Mouse (Mus musculus): ENCODE results near the gene Rbbp8nl. TPM values are rescaled to one million over a fixed set of nuclear protein-coding genes. Genes with fewer than 3 reads are reported as not detected.

Rbbp8nl gene
- total RNA-seq, 2 experiments from 2014 or later, result not detected

GRCm38 (mm10) chr2:180290503-180290902 lies 824 bp upstream of the Rbbp8nl start:
- no peak for DNase-seq
- intact Hi-C loops (cut with DNase I), result no loop called here

- no peak for DNase-seq
- intact Hi-C loops (cut with DNase I), result no loop called here
Measured at GRCm38 (mm10) chr2:180288966-180289365, 713 bp downstream of the Rbbp8nl start.

GRCm38 (mm10) chr2:180279321-180279720 lies 10.4 kb downstream of the Rbbp8nl start:
- DNase-seq, result no peak
- intact Hi-C loops (cut with DNase I), result loop anchor here (5.0 kb wide), 1 partner anchor 153 kb away; no protein-coding TSS in a partner anchor

- intact Hi-C loops (cut with DNase I), result loop anchor here (5.0 kb wide), 1 partner anchor 154 kb away; no protein-coding TSS in a partner anchor
- DNase-seq, result no peak
Measured at GRCm38 (mm10) chr2:180277773-180278320, 11.8 kb downstream of the Rbbp8nl start.

GRCm38 (mm10) chr2:180276851-180277259 lies 12.8 kb downstream of the Rbbp8nl start:
- intact Hi-C loops (cut with DNase I), result loop anchor here (5.0 kb wide), 1 partner anchor 155 kb away; no protein-coding TSS in a partner anchor
- DNase-seq, result no peak

- DNase-seq, result no peak
- intact Hi-C loops (cut with DNase I), result loop anchor here (5.0 kb wide), 1 partner anchor 156 kb away; no protein-coding TSS in a partner anchor
Measured at GRCm38 (mm10) chr2:180276385-180276784, 13.3 kb downstream of the Rbbp8nl start.

- DNase-seq, result peak; percentile 76 to 78
- intact Hi-C loops (cut with DNase I), result loop anchor here (1.0 to 5.0 kb wide), 2 partner anchors 71 to 156 kb away; no protein-coding TSS in a partner anchor
Measured at GRCm38 (mm10) chr2:180275836-180276235, 13.8 kb downstream of the Rbbp8nl start.

- intact Hi-C loops (cut with DNase I), result no loop called here
Measured at GRCm38 (mm10) chr2:180274523-180274922, 15.2 kb downstream of the Rbbp8nl start.

GRCm38 (mm10) chr2:180273394-180274244 lies 16.1 kb downstream of the Rbbp8nl start, which contains the start of gene Cables2:
Gene Cables2, minus strand, starts transcription at chr2:180273496.
- intact Hi-C loops (cut with DNase I), result no loop called here
- peak; percentile 84 to 90 for DNase-seq

More at GRCm38 (mm10) chr2:180274523-180274922, 15.2 kb downstream of the Rbbp8nl start:
- no peak for DNase-seq

- DNase-seq, result peak in 1 of 2 experiments; percentile 43
- intact Hi-C loops (cut with DNase I), result no loop called here
Measured at GRCm38 (mm10) chr2:180272884-180273321, 16.8 kb downstream of the Rbbp8nl start.

- intact Hi-C loops (cut with DNase I), result no loop called here
- no peak for DNase-seq
Measured at GRCm38 (mm10) chr2:180271804-180272395, 17.8 kb downstream of the Rbbp8nl start.

- intact Hi-C loops (cut with DNase I), result no loop called here
- DNase-seq, result no peak
Measured at GRCm38 (mm10) chr2:180270537-180271255, 19.0 kb downstream of the Rbbp8nl start.

GRCm38 (mm10) chr2:180269329-180269728 lies 20.4 kb downstream of the Rbbp8nl start:
- intact Hi-C loops (cut with DNase I), result no loop called here
- no peak for DNase-seq

GRCm38 (mm10) chr2:180267955-180268354 lies 21.7 kb downstream of the Rbbp8nl start:
- DNase-seq, result no peak
- intact Hi-C loops (cut with DNase I), result no loop called here

- intact Hi-C loops (cut with DNase I), result no loop called here
- no peak for DNase-seq
Measured at GRCm38 (mm10) chr2:180262891-180263290, 26.8 kb downstream of the Rbbp8nl start.

- intact Hi-C loops (cut with DNase I), result no loop called here
- DNase-seq, result no peak
Measured at GRCm38 (mm10) chr2:180262441-180262840, 27.2 kb downstream of the Rbbp8nl start.

- DNase-seq, result no peak
- intact Hi-C loops (cut with DNase I), result no loop called here
Measured at GRCm38 (mm10) chr2:180261901-180262300, 27.8 kb downstream of the Rbbp8nl start.

- intact Hi-C loops (cut with DNase I), result no loop called here
- DNase-seq, result no peak
Measured at GRCm38 (mm10) chr2:180260610-180261480, 28.8 kb downstream of the Rbbp8nl start.
